Mouse (Mus musculus) layer of hippocampus, postnatal 10 days (tissue): ENCODE results near the gene Eogt. TPM values are rescaled to one million over a fixed set of nuclear protein-coding genes. Genes with fewer than 3 reads are reported as not detected.

Experiments
- DNase-seq, 2 experiments: peaks; one replicate each; pipeline ENCODE4 v3.0.0; 2021; ENCODE audit warnings: low spot score in 2 of 2
- total RNA-seq, 2 experiments: library from RNA; stranded (reverse); gene quantifications; 2 replicates each; pipeline ENCODE4 v1.2.3; 2021

The Eogt gene
- total RNA-seq, 2 experiments from 2014 or later = 32.2 to 35.2 TPM

- DNase-seq = peak; percentile 47 to 67
These were observed 42.2 kb downstream of the Eogt start for GRCm38 (mm10) chr6:97106777-97107176.

GRCm38 (mm10) chr6:97106106-97106505 lies 42.9 kb downstream of the Eogt start:
- no peak for DNase-seq

GRCm38 (mm10) chr6:97104264-97104852 lies 44.6 kb downstream of the Eogt start:
- DNase-seq = peak in 1 of 2 experiments; percentile 18

- no peak for DNase-seq
These were observed 46.9 kb downstream of the Eogt start for GRCm38 (mm10) chr6:97101958-97102702.

GRCm38 (mm10) chr6:97101190-97101957 lies 47.6 kb downstream of the Eogt start:
- no peak for DNase-seq

- no peak for DNase-seq
These were observed 66.6 kb downstream of the Eogt start for GRCm38 (mm10) chr6:97082336-97082735.

GRCm38 (mm10) chr6:97080016-97080415 lies 69.0 kb downstream of the Eogt start:
- no peak for DNase-seq

- peak in 1 of 2 experiments; percentile 25 for DNase-seq
These were observed 88.8 kb downstream of the Eogt start, which contains the start of gene Fam19a4 for GRCm38 (mm10) chr6:97060074-97060681. Fam19a4 (minus strand) TSS chr6:97060413.

Other genes starting within 250 kb of the Eogt start
- gene Fam19a4, start 88.8 kb downstream of the Eogt start, total RNA-seq = under 1 TPM; 0.33 to 0.55 TPM
- 10 to 100 TPM; 52.0 to 56.3 TPM for gene Tmf1, start 29.9 kb upstream of the Eogt start, total RNA-seq
- 10 to 100 TPM; 65.5 to 68.5 TPM for gene Uba3, start 56.5 kb upstream of the Eogt start, total RNA-seq
- gene Arl6ip5, start 61.5 kb upstream of the Eogt start, total RNA-seq = 100 to 1,000 TPM; 128 to 152 TPM
- under 1 TPM in 1 of 2 experiments, not detected in 1; 0.16 TPM for gene Lmod3, start 103.6 kb upstream of the Eogt start, total RNA-seq